Mouse (Mus musculus): ENCODE data around the gene Ccdc191.
A peak's percentile ranks its signal among the peaks of the same experiment; 100 is the strongest.

Gene Ccdc191

DNA sequence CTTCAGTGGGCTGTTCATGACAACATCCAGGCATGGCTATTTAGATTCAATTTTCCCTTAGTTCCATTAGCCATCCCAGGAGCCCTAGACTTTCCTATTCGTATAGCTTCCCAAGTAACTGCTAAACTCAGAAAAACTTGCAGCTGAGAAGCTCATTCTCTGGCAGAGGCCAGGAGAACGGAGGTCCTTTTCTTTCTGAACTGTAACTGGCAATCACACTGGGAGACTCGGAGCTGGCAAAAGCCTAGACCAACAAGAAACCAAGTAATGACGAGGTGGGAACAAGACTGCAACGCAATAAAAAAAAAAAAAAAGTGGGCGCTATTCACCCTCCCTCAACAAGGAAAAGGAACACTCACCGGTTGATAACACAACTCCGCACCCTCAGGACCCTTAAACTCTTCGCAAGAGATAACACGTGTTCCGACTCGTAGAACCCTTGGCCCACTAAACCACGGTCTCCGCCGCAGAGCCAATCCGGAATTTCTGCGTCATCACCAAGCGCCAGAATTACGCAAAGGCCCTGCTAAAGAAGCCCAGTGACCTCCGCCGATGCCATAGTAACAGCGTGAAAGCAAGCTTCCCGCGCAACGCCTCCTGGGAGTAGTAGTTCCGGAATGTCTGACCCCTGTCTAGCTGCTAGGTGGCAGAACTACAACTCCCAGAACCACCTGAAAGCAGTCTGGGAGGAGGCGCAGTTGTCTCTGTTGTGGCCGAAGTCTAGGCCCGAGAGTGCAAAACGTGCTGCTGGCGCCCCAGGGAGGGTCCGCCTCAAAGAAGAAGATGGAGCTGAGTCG lies at the start of gene Ccdc191:
Gene Ccdc191 (plus strand): TSS at position 593 of the 797 bp plus-strand sequence.
- peak; percentile 99 for DNase-seq (ENCODE audit: low read depth, low spot score)

GRCm38 (mm10) chr16:43841236-43841635 lies 48.4 kb upstream of the Ccdc191 start:
- DNase-seq (ENCODE audit: low read depth, low spot score) = no peak

GRCm38 (mm10) chr16:43849839-43850238 lies 39.8 kb upstream of the Ccdc191 start:
- DNase-seq (ENCODE audit: low read depth, low spot score) = no peak

DNA sequence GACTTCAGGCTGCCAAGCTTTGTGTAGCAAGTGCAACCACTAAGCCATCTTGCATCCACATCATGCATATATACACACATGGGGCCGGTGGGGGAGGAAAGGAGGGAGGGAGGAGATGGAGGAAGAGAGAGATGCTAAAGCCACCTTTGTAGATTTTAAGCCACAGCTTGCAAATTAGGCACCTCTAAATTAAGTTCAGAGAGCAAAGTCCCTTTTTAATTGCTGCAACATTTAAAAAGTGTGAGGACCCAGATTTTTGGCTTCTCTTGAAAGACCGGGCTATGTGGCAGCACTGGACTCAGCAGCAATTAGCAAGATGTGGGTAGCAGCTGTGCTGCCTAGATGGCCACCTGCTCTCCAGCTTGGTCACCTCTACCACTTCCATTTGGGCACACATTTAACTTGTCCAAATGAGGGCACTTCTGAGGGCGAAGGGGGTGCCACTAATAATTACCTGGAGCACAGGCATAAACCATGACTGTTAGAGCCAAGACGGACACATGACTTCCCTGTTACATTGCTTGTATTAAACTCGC lies 30.6 kb upstream of the Ccdc191 start:
- no peak for DNase-seq (ENCODE audit: low read depth, low spot score)

- DNase-seq (ENCODE audit: low read depth, low spot score) = no peak
Observed at GRCm38 (mm10) chr16:43860624-43861023, 29.0 kb upstream of the Ccdc191 start.

- DNase-seq (ENCODE audit: low read depth, low spot score) = no peak
Observed at GRCm38 (mm10) chr16:43869805-43870204, 19.8 kb upstream of the Ccdc191 start.

- no peak for DNase-seq (ENCODE audit: low read depth, low spot score)
Observed at GRCm38 (mm10) chr16:43871419-43871818, 18.2 kb upstream of the Ccdc191 start.

DNA sequence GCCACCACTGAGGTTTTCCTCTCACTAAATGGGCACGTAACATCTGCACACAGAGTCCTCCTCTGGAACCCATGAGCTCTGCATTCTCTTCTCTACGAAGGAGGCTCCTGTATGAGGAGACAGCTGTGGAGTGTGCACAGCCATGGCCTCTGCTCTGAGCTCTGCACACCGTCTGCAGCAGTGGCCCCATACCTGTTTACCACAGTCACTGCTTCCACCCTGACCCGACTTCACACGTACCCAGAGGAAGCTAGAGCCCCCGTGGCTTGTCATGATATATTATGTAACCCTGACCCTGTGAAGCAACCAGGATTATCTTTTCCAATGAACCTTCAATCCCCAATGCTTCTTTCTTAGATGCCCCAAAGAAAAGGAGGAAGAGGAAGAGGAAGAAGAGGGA lies 9.8 kb upstream of the Ccdc191 start:
- DNase-seq (ENCODE audit: low read depth, low spot score) = no peak

DNA sequence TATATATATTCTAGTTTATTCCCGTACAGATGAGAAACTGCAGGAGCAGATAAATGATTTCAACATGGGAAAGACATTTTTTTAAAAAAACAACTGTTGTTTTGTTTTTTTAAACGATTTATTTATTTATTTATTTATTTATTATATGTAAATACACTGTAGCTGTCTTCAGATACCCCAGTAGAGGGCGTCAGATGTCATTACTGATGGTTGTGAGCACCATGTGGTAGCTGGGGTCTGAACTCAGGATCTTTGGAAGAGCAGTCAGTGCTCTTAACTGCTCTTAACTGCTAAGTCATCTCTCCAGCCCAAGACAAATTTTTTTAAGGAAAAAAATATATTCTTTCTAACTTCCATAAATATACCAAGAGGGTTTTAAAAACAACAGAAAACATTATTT lies 8.0 kb upstream of the Ccdc191 start:
- no peak for DNase-seq (ENCODE audit: low read depth, low spot score)

GRCm38 (mm10) chr16:43882329-43882728 lies 7.3 kb upstream of the Ccdc191 start:
- DNase-seq (ENCODE audit: low read depth, low spot score) = no peak

GRCm38 (mm10) chr16:43890005-43890336 lies 371 bp downstream of the Ccdc191 start:
- no peak for DNase-seq (ENCODE audit: low read depth, low spot score)

DNA sequence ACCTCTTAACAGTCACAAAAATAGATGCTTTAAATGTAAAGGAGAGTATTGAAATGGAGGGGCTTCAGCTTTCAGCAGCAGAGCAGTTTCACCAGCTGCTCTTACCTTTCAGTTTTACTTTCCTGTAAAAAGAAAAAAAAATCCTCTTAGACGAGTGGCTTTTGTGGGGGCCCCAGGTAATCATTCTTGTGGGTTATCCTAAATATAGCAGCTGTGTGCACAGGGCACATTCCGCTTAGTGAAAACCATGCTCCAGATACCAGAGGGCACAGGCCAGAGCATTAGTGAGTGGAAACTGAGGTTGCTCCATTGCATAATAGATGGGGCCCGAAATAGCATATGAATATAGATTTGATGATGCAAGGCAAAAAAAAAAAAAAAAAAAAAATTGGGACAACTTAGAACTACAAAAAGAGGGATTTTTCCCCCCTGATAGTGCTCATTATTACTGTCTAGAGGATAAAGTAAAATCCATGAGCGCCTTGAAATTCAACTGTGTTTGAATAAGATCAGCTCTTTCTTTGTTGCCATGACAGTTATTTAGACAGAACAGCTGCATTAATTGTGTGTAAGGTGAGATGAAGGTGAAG lies 1.2 kb downstream of the Ccdc191 start:
- no peak for DNase-seq (ENCODE audit: low read depth, low spot score)

- DNase-seq (ENCODE audit: low read depth, low spot score) = no peak
Observed at GRCm38 (mm10) chr16:43894501-43894900, 4.9 kb downstream of the Ccdc191 start.

DNA sequence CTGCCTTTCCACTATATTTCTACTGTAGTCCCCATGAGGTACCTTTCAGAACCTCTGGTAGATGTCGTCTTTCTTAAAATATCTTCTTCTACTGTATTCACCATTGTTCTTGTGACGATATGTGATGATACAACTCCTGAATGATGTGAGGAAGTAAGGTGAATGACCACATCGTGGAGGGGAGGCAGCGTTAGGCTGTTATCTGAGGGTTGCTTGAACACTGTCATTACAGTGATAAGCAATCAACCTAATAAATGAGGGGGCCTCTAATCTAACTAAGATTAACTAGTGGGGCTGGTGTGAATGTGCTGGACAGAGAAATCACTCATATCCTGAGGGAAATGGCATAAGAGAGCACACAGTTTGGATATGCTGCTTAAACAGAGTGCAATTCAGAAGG lies 10.5 kb downstream of the Ccdc191 start:
- DNase-seq (ENCODE audit: low read depth, low spot score) = no peak

- DNase-seq (ENCODE audit: low read depth, low spot score) = no peak
Observed at GRCm38 (mm10) chr16:43900571-43900970, 11.0 kb downstream of the Ccdc191 start.

GRCm38 (mm10) chr16:43908881-43909280 lies 19.3 kb downstream of the Ccdc191 start:
- no peak for DNase-seq (ENCODE audit: low read depth, low spot score)

DNA sequence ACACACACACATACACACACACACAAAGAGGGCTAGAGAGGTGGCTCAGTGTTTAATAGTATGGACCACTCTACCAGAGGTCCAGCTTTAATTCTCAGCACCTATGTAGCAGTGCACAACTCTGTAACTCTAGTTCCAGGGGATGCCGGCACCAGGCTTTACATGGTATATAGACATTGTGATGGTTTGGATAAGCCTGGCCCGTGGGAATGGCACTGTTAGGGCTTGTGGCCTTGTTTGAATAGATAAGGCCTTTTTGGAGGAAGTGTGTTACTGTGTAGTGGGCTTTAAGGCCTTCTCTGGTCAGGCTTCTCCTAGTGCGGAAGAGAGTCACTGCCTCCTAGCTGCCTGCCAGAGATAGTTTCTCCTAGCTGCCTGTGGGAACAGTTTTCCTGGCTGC lies 29.3 kb downstream of the Ccdc191 start:
- no peak for DNase-seq (ENCODE audit: low read depth, low spot score)

DNA sequence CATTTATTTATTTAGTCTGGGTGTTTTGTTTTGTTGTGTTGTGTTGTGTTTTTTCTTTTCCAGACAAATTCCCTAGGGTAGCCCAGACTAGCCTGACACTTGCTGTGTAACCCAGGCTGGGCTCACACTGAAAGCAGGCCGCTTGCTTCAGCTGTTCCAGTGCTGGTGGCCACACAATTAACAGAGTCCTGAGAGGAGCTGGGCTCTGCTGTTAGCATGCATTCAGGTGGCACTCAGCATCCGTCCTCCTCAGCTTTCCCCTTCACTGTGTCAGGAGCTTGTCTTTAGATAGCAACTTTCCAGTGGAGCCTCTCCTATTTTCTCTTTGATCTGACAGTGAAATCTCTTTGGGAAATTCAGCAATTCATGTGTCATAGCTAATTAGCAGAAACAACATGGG lies 32.4 kb downstream of the Ccdc191 start:
- DNase-seq (ENCODE audit: low read depth, low spot score) = no peak

- DNase-seq (ENCODE audit: low read depth, low spot score) = no peak
Observed at GRCm38 (mm10) chr16:43922630-43923029, 33.0 kb downstream of the Ccdc191 start.

DNA sequence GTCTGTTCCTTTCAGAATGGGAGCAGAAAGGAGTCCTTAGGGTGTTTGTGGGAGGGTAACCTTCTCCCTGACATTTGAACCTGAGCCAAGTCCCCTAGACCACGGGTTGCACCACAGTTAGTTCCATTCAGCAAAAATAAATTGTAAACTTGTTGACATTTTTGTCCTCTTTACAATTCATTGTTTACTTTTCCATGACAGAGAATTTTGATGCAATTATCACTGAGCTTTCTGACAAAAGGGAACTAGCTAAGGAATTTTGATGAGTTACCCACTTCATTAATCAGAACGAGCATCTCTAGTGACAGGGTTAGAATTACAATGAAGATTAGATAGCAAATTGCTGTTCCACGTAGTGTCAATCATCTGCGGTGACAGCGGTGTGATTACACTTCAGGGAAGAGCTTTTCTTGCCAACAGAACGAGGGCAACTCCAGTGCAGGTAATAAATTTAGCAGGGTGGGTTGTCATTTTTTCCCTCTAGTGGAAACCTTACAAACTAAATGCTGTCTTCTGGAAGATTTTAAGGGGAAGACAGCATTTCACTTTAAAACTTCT lies 35.5 kb downstream of the Ccdc191 start:
- DNase-seq (ENCODE audit: low read depth, low spot score) = no peak

GRCm38 (mm10) chr16:43925846-43926245 lies 36.2 kb downstream of the Ccdc191 start:
- DNase-seq (ENCODE audit: low read depth, low spot score) = no peak

- DNase-seq (ENCODE audit: low read depth, low spot score) = no peak
Observed at GRCm38 (mm10) chr16:43926341-43926859, 36.8 kb downstream of the Ccdc191 start, which contains the start of gene Qtrt2. Qtrt2 (minus strand) TSS chr16:43926809.

DNA sequence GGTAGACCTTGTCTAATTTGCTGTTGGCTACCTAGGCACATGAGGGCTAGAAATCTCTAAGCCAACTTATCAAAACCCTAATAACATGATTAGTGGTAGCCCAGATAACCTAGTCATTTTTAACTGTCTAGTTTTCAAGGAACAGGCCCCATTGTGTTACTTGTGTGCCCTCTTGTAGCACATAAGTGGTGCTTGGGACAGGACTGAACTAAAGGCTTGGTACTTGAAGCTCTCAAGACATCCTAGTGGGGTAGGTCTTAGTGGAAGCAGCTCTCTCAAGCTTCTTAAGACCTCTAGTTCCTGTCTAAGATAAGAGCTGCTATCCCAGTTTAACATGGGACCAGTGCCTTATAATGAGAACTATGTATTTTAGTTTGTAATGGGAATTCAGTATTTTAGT lies 41.0 kb downstream of the Ccdc191 start:
- DNase-seq (ENCODE audit: low read depth, low spot score) = no peak
